Mouse (Mus musculus): ENCODE data around the gene Tnrc6b.
A peak's percentile ranks its signal among the peaks of the same experiment; 100 is the strongest.
"Not testable (repeated sequence)": the region's sequence is repeated elsewhere in the genome, so short reads cannot be mapped to it uniquely, and the experiment has no call there.

Gene Tnrc6b

DNA sequence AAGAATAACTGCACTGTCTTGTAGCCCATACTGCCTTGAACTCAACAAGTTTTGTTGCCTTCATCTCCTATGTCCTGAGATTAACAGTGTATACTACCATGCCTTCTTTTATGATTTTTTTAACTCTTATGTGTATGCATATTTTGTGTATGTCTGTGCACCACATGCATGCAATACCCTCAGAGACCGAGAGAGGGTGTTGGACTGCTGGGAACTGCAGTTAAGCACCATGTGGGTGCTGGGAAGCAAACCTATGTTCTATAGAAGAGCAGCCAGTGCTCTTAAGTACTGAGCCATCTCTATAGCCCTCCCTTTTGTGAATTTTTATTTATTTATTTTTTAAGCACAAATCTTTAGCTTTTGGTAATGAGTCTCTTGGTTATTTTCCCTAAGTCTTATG is 202.7 kb downstream of the Tnrc6b start:
- no peak for DNase-seq (ENCODE audit: low spot score in 2 of 2)

DNA sequence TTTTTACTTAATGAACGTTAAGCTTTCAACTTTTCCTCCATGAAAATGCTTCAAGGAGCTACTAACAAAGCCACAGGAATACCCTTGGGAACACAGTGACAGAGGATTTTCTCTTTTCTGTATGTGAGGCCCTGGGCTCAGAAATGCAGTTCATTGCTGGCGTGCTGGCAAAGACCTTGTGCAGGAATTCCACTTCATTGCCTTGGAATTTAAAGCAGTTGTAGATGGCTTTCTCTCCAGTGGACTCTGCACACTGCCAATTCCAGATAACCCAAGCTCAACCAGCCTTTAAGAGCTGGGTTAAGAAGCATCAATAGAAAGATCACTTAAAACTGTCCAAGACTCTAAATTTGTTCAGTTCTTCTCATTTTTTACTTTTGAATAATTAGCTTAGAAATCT is 204.7 kb downstream of the Tnrc6b start:
- no peak for DNase-seq (ENCODE audit: low spot score in 2 of 2)

DNA sequence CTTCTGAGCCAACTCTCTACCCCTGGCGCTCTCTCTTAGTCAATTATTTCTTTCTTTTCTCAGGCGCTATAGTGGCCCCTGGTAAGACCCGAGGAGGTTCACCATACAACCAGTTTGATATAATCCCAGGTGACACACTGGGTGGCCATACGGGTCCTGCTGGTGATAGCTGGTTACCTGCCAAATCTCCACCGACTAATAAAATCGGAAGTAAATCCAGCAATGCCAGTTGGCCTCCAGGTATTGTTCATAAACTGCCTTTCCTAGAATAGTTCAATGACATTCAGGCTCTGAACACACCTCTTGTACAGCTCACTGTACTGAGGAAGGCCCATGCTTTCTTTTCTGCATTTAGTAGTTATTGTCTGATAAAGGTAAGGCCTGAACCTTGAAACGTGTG is 205.5 kb downstream of the Tnrc6b start:
- no peak for DNase-seq (ENCODE audit: low spot score in 2 of 2)

DNA sequence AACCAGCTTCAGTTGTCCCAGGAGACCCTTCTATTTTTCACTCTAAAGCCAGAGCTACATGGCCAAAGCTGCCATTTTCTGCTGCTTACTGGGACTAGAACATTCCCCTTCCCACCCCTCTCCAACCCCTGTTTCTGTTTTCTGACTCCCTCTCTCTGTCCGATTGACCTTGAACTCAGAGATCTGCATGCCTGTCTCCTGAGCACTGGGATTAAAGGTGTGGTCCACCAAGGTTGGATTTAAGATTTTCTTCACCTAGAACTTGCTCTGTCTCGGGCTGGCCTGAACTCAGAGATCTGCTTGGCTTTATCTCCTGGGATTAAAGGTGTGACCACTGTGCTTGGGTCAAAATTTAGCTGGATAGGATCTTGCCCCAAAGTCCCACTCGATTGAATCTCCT is 209.2 kb downstream of the Tnrc6b start:
- DNase-seq (ENCODE audit: low spot score in 2 of 2) = no peak

- no peak for DNase-seq (ENCODE audit: low spot score in 2 of 2)
Observed at GRCm38 (mm10) chr15:80921781-80922180, 210.7 kb downstream of the Tnrc6b start.

GRCm38 (mm10) chr15:80924211-80924610 is 213.1 kb downstream of the Tnrc6b start:
- DNase-seq (ENCODE audit: low spot score in 2 of 2) = no peak

- no peak for DNase-seq (ENCODE audit: low spot score in 2 of 2)
Observed at GRCm38 (mm10) chr15:80928811-80929355, 217.8 kb downstream of the Tnrc6b start.

- DNase-seq (ENCODE audit: low spot score in 2 of 2) = no peak
Observed at GRCm38 (mm10) chr15:80930048-80930571, 219.0 kb downstream of the Tnrc6b start.

- not testable (repeated sequence) for DNase-seq (ENCODE audit: low spot score in 2 of 2)
Observed at GRCm38 (mm10) chr15:80930676-80931320, 219.7 kb downstream of the Tnrc6b start.

DNA sequence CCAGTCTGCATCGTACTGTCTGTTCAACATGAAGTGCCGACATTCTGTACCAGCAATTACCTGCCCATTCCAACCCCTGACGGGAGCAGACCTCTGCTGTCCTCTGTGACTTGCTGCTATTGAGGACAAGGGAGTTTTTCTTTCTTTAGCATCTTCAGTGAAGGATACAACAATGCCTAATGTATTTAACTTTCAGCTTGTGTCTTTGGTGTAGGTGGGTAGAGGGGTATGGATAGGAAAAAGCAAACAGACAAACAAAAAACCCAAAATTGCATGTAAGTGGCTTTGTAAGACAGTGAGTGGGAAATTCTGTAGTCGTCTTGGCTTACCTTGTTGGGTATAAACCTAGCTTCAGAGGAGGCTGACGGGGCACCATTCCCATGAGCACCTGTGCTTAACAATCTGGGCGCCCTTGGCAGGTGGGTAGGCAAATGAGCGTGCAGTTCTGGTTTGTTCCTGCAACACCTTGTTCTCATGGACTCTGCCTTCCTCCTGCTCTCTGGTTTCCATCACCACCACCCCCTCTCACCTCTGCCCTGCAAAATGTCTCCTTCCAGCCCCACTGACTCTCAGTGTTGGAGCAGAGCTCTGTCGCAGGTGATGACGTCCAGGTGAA is 220.3 kb downstream of the Tnrc6b start:
- DNase-seq (ENCODE audit: low spot score in 2 of 2) = no peak

- no peak for DNase-seq (ENCODE audit: low spot score in 2 of 2)
Observed at GRCm38 (mm10) chr15:80934841-80935240, 223.7 kb downstream of the Tnrc6b start.

GRCm38 (mm10) chr15:80936686-80937085 is 225.6 kb downstream of the Tnrc6b start:
- DNase-seq (ENCODE audit: low spot score in 2 of 2) = no peak

DNA sequence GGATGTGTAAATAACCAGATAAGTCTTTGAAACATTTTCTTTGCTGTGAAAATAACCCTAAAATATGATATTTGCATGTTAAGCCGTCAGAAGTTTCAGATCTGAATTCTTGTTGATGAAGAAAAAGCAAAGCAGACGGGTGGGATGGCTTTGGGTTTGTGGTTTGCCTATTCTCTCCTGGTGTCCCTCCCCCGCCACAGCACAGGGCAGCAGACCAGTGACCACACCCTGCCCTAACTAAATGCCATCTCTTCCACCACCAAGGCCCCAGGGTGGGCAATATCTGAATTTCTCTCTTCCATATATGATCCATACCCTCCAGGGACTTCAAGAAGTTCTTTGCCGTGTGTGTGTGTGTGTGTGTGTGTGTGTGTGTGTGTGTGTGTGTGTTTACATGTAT is 227.5 kb downstream of the Tnrc6b start:
- DNase-seq (ENCODE audit: low spot score in 2 of 2) = no peak

DNA sequence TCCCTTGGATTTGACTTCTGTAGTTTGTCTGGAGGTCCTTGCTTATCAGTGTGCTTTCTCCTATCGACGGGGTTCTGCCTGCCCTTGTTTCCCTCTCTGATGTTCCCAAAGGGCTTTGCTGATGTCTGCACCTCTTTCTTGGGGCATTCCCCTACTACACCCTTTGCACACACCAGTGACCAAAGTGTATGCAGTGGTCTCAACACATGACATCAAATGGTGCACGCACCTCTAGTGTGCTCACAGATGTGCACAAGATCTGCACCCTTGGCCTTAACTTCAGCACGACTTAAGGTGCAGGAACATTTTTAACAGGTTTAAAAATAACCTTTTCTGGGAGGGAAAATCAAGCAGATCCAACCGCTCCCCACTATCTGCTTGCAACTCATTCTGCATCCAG is 228.3 kb downstream of the Tnrc6b start:
- no peak for DNase-seq (ENCODE audit: low spot score in 2 of 2)

DNA sequence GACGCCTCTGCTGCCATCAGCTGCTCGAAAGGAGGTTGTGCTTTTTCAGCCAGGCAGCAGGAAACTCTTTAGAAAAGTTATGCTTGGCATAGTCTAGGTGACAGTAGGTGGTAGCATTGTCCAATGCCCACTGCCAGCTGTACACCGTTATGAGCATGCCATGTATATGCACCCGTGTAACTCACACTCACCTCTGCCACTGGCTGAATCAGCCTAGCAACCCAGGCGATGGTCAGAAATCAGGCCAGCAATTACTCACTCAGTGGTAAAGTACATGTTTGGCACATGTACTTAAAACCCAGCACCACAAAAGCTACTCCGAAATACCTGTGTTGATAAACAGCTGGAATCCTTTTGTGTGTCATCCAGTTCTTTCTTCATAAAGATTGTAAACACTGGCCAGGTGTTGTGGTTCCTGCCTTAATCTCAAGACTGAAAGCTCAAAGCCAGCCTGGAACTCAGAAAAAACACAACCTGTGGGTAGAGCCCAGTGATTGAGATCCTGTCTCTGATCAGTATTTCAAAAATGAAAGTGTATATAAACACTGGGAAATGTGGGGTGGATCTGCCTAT is 230.4 kb downstream of the Tnrc6b start:
- DNase-seq (ENCODE audit: low spot score in 2 of 2) = no peak

- peak in 1 of 2 experiments; percentile 47 for DNase-seq (ENCODE audit: low spot score in 2 of 2)
Observed at GRCm38 (mm10) chr15:80945851-80946250, 234.7 kb downstream of the Tnrc6b start.

DNA sequence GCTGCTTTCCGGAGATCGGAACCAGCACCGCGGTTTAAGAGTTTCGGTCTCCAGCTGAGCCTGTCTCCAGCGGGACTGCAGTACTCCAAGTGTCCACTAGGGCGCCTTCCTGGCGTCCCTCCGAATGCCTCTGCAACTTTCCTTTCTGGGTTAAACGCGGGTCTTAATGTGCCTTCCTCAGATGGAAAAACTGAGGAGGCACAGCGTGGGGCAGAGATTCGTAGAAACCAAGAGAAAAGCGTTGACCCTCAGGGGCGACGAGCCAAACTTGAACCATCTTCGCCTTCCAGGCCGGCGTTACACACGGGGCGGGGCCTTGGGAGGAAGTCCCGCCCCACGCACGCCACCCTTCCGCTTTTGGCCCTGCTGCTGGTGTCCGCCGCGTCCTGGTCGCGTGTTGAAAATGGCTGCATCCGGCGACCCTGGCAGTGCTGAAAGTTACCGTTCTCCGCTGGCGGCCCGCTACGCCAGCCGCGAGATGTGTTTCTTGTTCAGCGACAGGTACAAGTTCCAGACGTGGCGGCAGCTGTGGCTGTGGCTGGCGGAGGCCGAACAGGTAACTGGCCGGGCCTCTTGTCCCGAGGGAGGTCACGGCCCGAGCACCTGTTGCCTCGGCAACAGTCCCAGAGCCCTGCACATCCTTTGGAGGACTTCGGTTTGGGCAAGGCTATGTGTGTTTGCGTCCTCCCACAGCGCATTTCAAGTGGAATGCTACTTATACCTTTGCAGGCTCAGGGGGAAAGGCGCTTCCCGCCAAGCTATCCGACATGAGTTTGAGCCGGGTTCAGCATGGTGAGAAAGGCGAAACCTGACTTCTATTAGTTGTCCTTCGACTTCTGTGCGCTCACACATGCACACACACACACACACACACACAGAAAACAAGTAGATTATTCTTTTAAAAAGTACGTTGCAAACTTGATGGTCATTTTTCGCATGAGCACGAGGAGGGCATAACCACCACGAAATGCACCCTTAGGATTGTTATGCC is 237.3 kb downstream of the Tnrc6b start, which contains the start of gene Adsl:
TSS of gene Adsl (plus strand) at position 346 of the 991 bp plus-strand sequence.
- DNase-seq (ENCODE audit: low spot score in 2 of 2) = peak; percentile 87 to 97

GRCm38 (mm10) chr15:80949431-80949830 is 238.3 kb downstream of the Tnrc6b start:
- no peak for DNase-seq (ENCODE audit: low spot score in 2 of 2)

GRCm38 (mm10) chr15:80950055-80950454 is 238.9 kb downstream of the Tnrc6b start:
- no peak for DNase-seq (ENCODE audit: low spot score in 2 of 2)

DNA sequence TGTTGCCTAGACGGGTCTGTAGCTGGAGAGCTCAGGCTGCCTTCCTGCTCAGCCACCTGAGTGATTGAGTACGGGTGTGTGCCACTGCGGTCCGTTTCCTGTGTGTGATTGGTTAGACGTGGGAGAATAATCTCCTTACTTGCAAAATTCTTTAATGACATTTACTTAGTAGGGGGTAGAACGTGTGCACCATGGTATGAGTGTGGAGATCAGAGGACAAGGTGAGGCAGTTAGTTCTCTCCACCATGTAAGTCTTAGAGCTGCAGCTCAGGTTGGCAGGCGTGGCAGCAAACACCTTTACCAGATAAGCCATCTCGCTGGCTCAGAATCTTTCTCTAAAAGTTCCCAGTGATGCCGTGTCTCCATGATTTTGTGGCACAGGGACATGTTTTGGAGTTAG is 242.9 kb downstream of the Tnrc6b start:
- DNase-seq (ENCODE audit: low spot score in 2 of 2) = no peak

GRCm38 (mm10) chr15:80954861-80955260 is 243.7 kb downstream of the Tnrc6b start:
- no peak for DNase-seq (ENCODE audit: low spot score in 2 of 2)
